Mouse (Mus musculus) cortical plate, adult 2 months (tissue): ENCODE results near the gene Cd68.

Experiments used
- CTCF ChIP-seq: fragments of 200-500 bp; IDR thresholded peaks from 2 replicates; pipeline ENCODE4 v1.5.1; 2011; ENCODE audit warnings: mild to moderate bottlenecking, control low read depth, low read length; ENCODE audit not compliant: insufficient read depth; ENCODE audit errors: extremely low read depth
- POLR2A ChIP-seq: fragments of 200-500 bp; IDR thresholded peaks from 2 replicates; pipeline ENCODE4 v1.6.1; 2011; ENCODE audit warnings: mild to moderate bottlenecking, low read length, control low read depth; ENCODE audit not compliant: insufficient read depth; ENCODE audit errors: extremely low read depth

DNA sequence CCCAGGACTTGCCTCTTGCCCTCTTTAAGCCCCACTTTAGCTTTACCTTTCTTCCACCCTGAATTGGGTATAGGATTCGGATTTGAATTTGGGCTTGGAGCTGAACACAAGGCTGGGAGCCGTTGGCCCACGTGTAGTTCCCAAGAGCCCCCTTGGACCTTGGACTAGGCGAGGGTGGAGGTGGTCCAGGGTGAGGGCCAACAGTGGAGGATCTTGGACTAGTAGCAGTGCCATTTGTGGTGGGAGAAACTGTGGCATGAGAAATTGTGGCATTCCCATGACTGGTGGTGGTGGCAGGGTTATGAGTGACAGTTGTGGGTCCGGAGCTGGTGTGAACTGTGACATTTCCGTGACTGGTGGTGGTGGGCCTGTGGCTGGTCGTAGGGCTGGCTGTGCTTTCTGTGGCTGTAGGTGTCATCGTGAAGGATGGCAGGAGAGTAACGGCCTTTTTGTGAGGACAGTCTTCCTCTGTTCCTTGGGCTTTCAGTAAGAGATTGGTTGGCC is 444 bp downstream of the Cd68 start:
- no peak for TF ChIP-seq POLR2A
- no peak for TF ChIP-seq CTCF
